ENCODE assay signal across 8 mouse cellular contexts in the genomic region with DNA sequence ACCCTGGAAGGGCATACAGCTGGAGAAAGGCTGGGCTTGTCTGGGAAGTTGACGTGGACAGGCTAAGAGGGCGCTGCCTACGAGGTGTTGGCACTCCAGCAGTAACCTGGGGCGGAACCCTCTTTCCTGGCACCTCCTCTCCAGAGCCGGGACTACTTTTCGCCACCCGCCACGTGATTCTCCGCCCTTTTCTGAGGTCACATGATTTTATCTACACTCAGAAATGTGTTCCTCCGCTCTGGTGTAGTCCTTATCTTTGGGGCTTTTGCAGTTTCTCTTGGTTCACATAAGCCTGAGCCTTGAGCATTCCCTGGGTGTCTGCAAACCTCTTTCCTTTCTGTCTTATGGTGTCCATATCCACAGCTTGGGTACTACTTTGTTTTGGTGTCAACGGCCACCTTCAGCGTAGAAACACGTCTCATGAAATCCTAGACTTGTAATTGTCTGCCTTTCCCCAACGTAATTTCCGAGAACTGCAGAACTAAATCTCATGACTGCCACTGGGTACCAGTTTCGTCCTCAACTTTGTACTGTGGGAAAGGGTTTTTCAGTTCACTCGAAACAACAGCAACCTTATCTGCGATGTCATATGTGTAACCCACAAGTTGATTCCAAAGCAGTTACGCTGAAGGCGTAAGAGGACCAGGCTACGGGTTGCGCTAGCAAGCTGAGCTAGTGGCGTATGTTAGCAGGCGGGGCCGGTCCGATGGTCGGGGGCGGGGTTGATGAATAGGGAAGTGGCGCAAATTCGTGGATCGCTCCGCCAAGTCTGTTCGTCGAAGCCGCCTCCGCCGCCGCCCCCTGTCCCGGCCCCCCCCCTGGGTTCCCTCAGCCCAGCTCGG. TPM values are rescaled to one million over a fixed set of nuclear protein-coding genes. Genes with fewer than 3 reads are reported as not detected.
A peak's percentile ranks its signal among the peaks of the same experiment; 100 is the strongest.
DNase-seq lines count a peak whose midpoint lies in the region; ATAC-seq and TF ChIP-seq lines count a peak whose summit lies in the region.

A gene (plus strand): TSS at position 294 of the 842 bp plus-strand sequence.

- TF ChIP-seq CTCF in CH12.LX (conservative IDR thresholded peaks at IDR 0.05 in 1 of 2, IDR thresholded peaks at IDR 0.05 in 1 of 2; ENCODE audit: low read depth in 2 of 2, low read length in 2 of 2), result no peak

- H3K79me2 ChIP-seq in CH12.LX (replicated peaks; ENCODE audit: control insufficient read depth, extremely low read depth, insufficient read depth, poor library complexity, severe bottlenecking), result peaks cover 29% of the 10 kb centered on the region

- peaks cover 8 to 28% of the 10 kb centered on the region in 2 experiments; a peak in 3 of 4 replicates for H3K4me1 ChIP-seq in CH12.LX (ENCODE audit: control insufficient read depth in 1 of 2, insufficient read depth in 2 of 2)
- peaks cover 5% of the 10 kb centered on the region; the same call in 1 of the 2 replicates for H3K4me1 ChIP-seq in forebrain, embryonic 11.5 days (replicated peaks; ENCODE audit: control insufficient read depth, insufficient read depth, low read length)
- peaks cover 19% of the 10 kb centered on the region for H3K4me1 ChIP-seq in heart, embryonic 16.5 days (ENCODE audit: control insufficient read depth, insufficient read depth, low read length)
- peaks cover 39% of the 10 kb centered on the region for H3K4me1 ChIP-seq in liver, embryonic 15.5 days (replicated peaks)
- H3K4me1 ChIP-seq in neural tube, embryonic 12.5 days, result peaks cover 23% of the 10 kb centered on the region

- in situ Hi-C loops in CH12.LX (cut with MboI; ENCODE audit: low pct_ligation_motif_present, low pct_unique_long_range_greater_than_20kb, low sequenced_read_pairs), result no loop called here

- H3K9ac ChIP-seq in CH12.LX (ENCODE audit: insufficient read depth, low read depth), result peak within 1 kb of the TSS; percentile 83
- peak within 1 kb of the TSS; percentile 89 for H3K9ac ChIP-seq in forebrain, embryonic 11.5 days (ENCODE audit: low read length)
- H3K9ac ChIP-seq in heart, embryonic 16.5 days (ENCODE audit: low read length), result peak within 1 kb of the TSS; percentile 96
- H3K9ac ChIP-seq in liver, embryonic 15.5 days, result peak within 1 kb of the TSS; percentile 87
- peak within 1 kb of the TSS; percentile 90 for H3K9ac ChIP-seq in neural tube, embryonic 12.5 days

- peak within 1 kb of the TSS; percentile 68 for H3K4me2 ChIP-seq in CH12.LX (ENCODE audit: insufficient read depth, low read depth, poor library complexity, severe bottlenecking)
- peak within 1 kb of the TSS; percentile 62 for H3K4me2 ChIP-seq in forebrain, embryonic 11.5 days (ENCODE audit: low read depth, low read length, severe bottlenecking)
- peak within 1 kb of the TSS; percentile 93 for H3K4me2 ChIP-seq in heart, embryonic 16.5 days (ENCODE audit: low read depth, low read length)
- peak within 1 kb of the TSS; percentile 90 for H3K4me2 ChIP-seq in liver, embryonic 15.5 days
- peak within 1 kb of the TSS; percentile 72 for H3K4me2 ChIP-seq in neural tube, embryonic 12.5 days (replicated peaks)

- H3K27me3 ChIP-seq in CH12.LX (replicated peaks), result no peaks in the 10 kb centered on the region
- no peaks in the 10 kb centered on the region for H3K27me3 ChIP-seq in forebrain, embryonic 11.5 days (ENCODE audit: control insufficient read depth, insufficient read depth, low read length)
- no peaks in the 10 kb centered on the region for H3K27me3 ChIP-seq in heart, embryonic 16.5 days (ENCODE audit: control insufficient read depth, insufficient read depth, low read length)
- no peaks in the 10 kb centered on the region for H3K27me3 ChIP-seq in liver, embryonic 15.5 days
- no peaks in the 10 kb centered on the region for H3K27me3 ChIP-seq in neural tube, embryonic 12.5 days (replicated peaks)

- H3K27ac ChIP-seq in CH12.LX (ENCODE audit: insufficient read depth, low read depth), result peak within 1 kb of the TSS; percentile 80
- H3K27ac ChIP-seq in forebrain, embryonic 11.5 days (ENCODE audit: low read depth, low read length), result peak within 1 kb of the TSS; percentile 79
- H3K27ac ChIP-seq in heart, embryonic 16.5 days (ENCODE audit: low read length), result peak within 1 kb of the TSS; percentile 99
- H3K27ac ChIP-seq in liver, embryonic 15.5 days (replicated peaks), result peak within 1 kb of the TSS; percentile 98
- H3K27ac ChIP-seq in neural tube, embryonic 12.5 days, result peak within 1 kb of the TSS; percentile 75

- ATAC-seq in forebrain, embryonic 11.5 days (replicated peaks; ENCODE audit: low FRiP score), result peak; percentile 57
- ATAC-seq in heart, embryonic 16.5 days (replicated peaks; ENCODE audit: extremely low read depth, insufficient read depth, low FRiP score), result peak; percentile 70
- peak; percentile 72 for ATAC-seq in liver, embryonic 15.5 days (ENCODE audit: insufficient read depth)
- peak; percentile 72 for ATAC-seq in neural tube, embryonic 12.5 days (ENCODE audit: low FRiP score, low read depth)

- no peaks in the 10 kb centered on the region for H3K9me3 ChIP-seq in CH12.LX (replicated peaks; ENCODE audit: low read length)
- H3K9me3 ChIP-seq in forebrain, embryonic 11.5 days (ENCODE audit: control insufficient read depth, low read length), result no peaks in the 10 kb centered on the region
- no peaks in the 10 kb centered on the region for H3K9me3 ChIP-seq in heart, embryonic 16.5 days (replicated peaks; ENCODE audit: control insufficient read depth, low read length)
- no peaks in the 10 kb centered on the region for H3K9me3 ChIP-seq in liver, embryonic 15.5 days (replicated peaks)
- H3K9me3 ChIP-seq in neural tube, embryonic 12.5 days, result no peaks in the 10 kb centered on the region

- dilution Hi-C loops in CH12.LX (cut with MboI; ENCODE audit: extremely low pct_ligation_motif_present, extremely low pct_unique_long_range_greater_than_20kb, low sequenced_read_pairs), result no loop called here

- peak; percentile 99 for DNase-seq in CH12.LX (ENCODE audit: extremely low read depth)
- peak; percentile 95 for DNase-seq in c-Kit-positive CD71-positive TER-119-negative erythroid progenitor cells, embryonic 14.5 days (ENCODE audit: low read depth)
- DNase-seq in forebrain, embryonic 11.5 days (ENCODE audit: low spot score), result peak; percentile 97
- peak; percentile 98 for DNase-seq in kidney, postnatal 36 days
- peak; percentile 98 for DNase-seq in telencephalon, adult 2 months (ENCODE audit: low read depth, low spot score)

- peak within 1 kb of the TSS; percentile 76 to 93 (median 77) for H3K4me3 ChIP-seq in CH12.LX (replicated peaks in 1 of 3; ENCODE audit: low read depth in 2 of 3, low read length in 2 of 3, poor library complexity in 1 of 3)
- H3K4me3 ChIP-seq in forebrain, embryonic 11.5 days (ENCODE audit: low read depth, low read length), result peak within 1 kb of the TSS; percentile 65
- H3K4me3 ChIP-seq in heart, embryonic 16.5 days (ENCODE audit: low read length), result peak within 1 kb of the TSS; percentile 96
- peak within 1 kb of the TSS; percentile 87 for H3K4me3 ChIP-seq in liver, embryonic 15.5 days (replicated peaks)
- peak within 1 kb of the TSS; percentile 76 for H3K4me3 ChIP-seq in neural tube, embryonic 12.5 days

- peak; percentile 70 for TF ChIP-seq POLR2A in CH12.LX (IDR thresholded peaks at IDR 0.05; ENCODE audit: low read depth, low read length)

- WGBS in forebrain, embryonic 11.5 days, result under 1% methylated on average over 40 of the region's 40 CpGs
- under 1% methylated on average over 40 of the region's 40 CpGs for WGBS in heart, embryonic 16.5 days
- under 1% methylated on average over 40 of the region's 40 CpGs for WGBS in liver, embryonic 15.5 days (ENCODE audit: insufficient replicate concordance)
- WGBS in neural tube, embryonic 12.5 days, result under 1% methylated on average over 40 of the region's 40 CpGs

- no peak for TF ChIP-seq EP300 in CH12.LX (IDR thresholded peaks at IDR 0.05; ENCODE audit: low read length)

- peaks cover 51 to 62% of the 10 kb centered on the region in 2 experiments for H3K36me3 ChIP-seq in CH12.LX (replicated peaks in 1 of 2; ENCODE audit: control insufficient read depth in 1 of 2, insufficient read depth in 1 of 2, low read length in 1 of 2)
- H3K36me3 ChIP-seq in forebrain, embryonic 11.5 days (ENCODE audit: control insufficient read depth, insufficient read depth, low read length), result peaks cover 12% of the 10 kb centered on the region; the same call in 1 of the 2 replicates
- H3K36me3 ChIP-seq in heart, embryonic 16.5 days (ENCODE audit: control insufficient read depth, insufficient read depth), result peaks cover 47% of the 10 kb centered on the region
- H3K36me3 ChIP-seq in liver, embryonic 15.5 days (replicated peaks), result peaks cover 65% of the 10 kb centered on the region
- H3K36me3 ChIP-seq in neural tube, embryonic 12.5 days, result peaks cover 56% of the 10 kb centered on the region

- TF ChIP-seq RAD21 in CH12.LX (IDR thresholded peaks at IDR 0.05; ENCODE audit: low read depth, low read length), result no peak

TF ChIP-seq in CH12.LX, 34 proteins besides CTCF, POLR2A, EP300 and RAD21 (continues in another document):
- no peak for TF ChIP-seq GABPA (IDR thresholded peaks at IDR 0.05; ENCODE audit: insufficient replicate concordance, low read depth, low read length)
- TF ChIP-seq JUND (conservative IDR thresholded peaks at IDR 0.05; ENCODE audit: low read depth, low read length), result no peak
- peak; percentile 98 for TF ChIP-seq KAT2A (IDR thresholded peaks at IDR 0.05; ENCODE audit: insufficient replicate concordance, low read length)
- no peak for TF ChIP-seq UBTF (IDR thresholded peaks at IDR 0.05; ENCODE audit: low read depth, low read length)
- peak; percentile 43; the same call in 1 of the 2 replicates for TF ChIP-seq ETS1 (conservative IDR thresholded peaks at IDR 0.05; ENCODE audit: low read depth, low read length)
- TF ChIP-seq SMC3 (IDR thresholded peaks at IDR 0.05; ENCODE audit: low read depth, low read length), result no peak
- TF ChIP-seq MAFK (IDR thresholded peaks at IDR 0.05; ENCODE audit: insufficient replicate concordance, low read length), result no peak
- no peak; the same call in 1 of the 2 replicates for TF ChIP-seq ZKSCAN1 (IDR thresholded peaks at IDR 0.05; ENCODE audit: borderline replicate concordance, low read depth, low read length)
- peak; percentile 56; the same call in 1 of the 2 replicates for TF ChIP-seq MEF2A (IDR thresholded peaks at IDR 0.05; ENCODE audit: borderline replicate concordance, low read depth, low read length)
- TF ChIP-seq IRF4 (IDR thresholded peaks at IDR 0.05; ENCODE audit: low read depth, low read length), result peak; percentile 84
- peak; percentile 74 for TF ChIP-seq TBP (conservative IDR thresholded peaks at IDR 0.05; ENCODE audit: low read depth, low read length)
- no peak; the same call in 1 of the 2 replicates for TF ChIP-seq ZMIZ1 (IDR thresholded peaks at IDR 0.05; ENCODE audit: low read depth, low read length)

RNA-seq across cellular contexts. Expression of the gene that starts here (rescaled TPM):
- total RNA-seq in CH12.LX (2012; rRNA removed) (182 and 189 TPM in 2 replicates), CH12.LX (2014; rRNA removed) (187 and 213 TPM in 2 replicates)
- 352 and 386 TPM in 2 replicates for polyA plus RNA-seq in CH12.LX (2012; ENCODE audit: insufficient read length, low read depth)
- 472 and 477 TPM in 2 replicates for polyA plus RNA-seq in forebrain, embryonic 11.5 days (2014; fragmentation: Nextera tagmentation; extraction: Ambion mirVana)
- 421 and 428 TPM in 2 replicates for polyA plus RNA-seq in heart, embryonic 16.5 days (2015; fragmentation: Nextera tagmentation; extraction: Ambion mirVana)
- polyA plus RNA-seq in liver, embryonic 15.5 days (2015; fragmentation: Nextera tagmentation; extraction: Ambion mirVana), result 252 and 262 TPM in 2 replicates
- polyA plus RNA-seq in neural tube, embryonic 12.5 days (2016; fragmentation: Nextera tagmentation; extraction: Ambion mirVana), result 577 and 592 TPM in 2 replicates

Comparison
In these comparisons a context has a peak if more than half of its experiments do, and no peak if none do; other contexts are left out.
1. Peak in every context shown above with its lines: DNase-seq, ATAC-seq, H3K4me3 ChIP-seq and H3K27ac ChIP-seq.